Comparison of ENCODE assay signal across 14 mouse cellular contexts in the genomic region with DNA sequence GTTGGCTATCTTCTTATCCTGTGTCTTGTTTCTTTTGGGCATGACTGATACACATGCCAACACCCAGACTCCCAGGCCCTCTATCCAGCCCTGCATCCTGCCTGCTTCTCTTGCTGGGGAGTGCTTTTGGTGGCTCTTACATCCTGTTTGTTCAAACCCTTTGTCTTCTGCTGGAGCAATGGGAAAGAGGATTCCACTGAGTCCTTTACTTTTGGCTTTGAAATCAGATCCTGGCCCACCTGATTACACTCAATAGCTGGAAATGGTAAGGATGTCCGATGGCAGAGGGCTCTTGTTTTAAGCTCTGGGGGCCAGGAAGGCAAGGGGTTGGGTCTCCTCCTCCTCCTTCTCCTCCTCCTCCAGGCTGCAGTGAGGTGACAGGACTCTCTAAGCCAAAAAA.
A peak's percentile ranks its signal among the peaks of the same experiment; 100 is the strongest.
DNase-seq lines count a peak whose midpoint lies in the region; ATAC-seq lines count a peak whose summit lies in the region.
"Had no signal": no experiment of that assay in that cellular context is flagged by ENCODE, and none has a peak within 500 bp of the region (broad histone marks: within the 10 kb centered on the region; RNA-seq: fewer than 3 reads in every experiment).

No protein-coding gene starts in this region.

- H3K9me3 ChIP-seq in embryonic facial prominence, embryonic 10.5 days, result no peaks in the 10 kb centered on the region
- H3K9me3 ChIP-seq in limb, embryonic 10.5 days (replicated peaks), result no peaks in the 10 kb centered on the region
- H3K9me3 ChIP-seq: hindbrain, embryonic 13.5 days; liver, embryonic 13.5 days had no signal

- intact Hi-C loops in heart, postnatal 25 days (cut with DNase I), result no loop called here

- H3K4me3 ChIP-seq in embryonic facial prominence, embryonic 10.5 days, result no peak overlapping the region
- H3K4me3 ChIP-seq in limb, embryonic 10.5 days, result no peak overlapping the region
- H3K4me3 ChIP-seq: hindbrain, embryonic 13.5 days; liver, embryonic 13.5 days; myocyte had no signal

- H3K36me3 ChIP-seq in embryonic facial prominence, embryonic 10.5 days (replicated peaks), result no peaks in the 10 kb centered on the region
- no peaks in the 10 kb centered on the region for H3K36me3 ChIP-seq in limb, embryonic 10.5 days
- H3K36me3 ChIP-seq: hindbrain, embryonic 13.5 days; liver, embryonic 13.5 days had no signal

- DNase-seq in heart, adult 11 months, result peak; percentile 97
- DNase-seq in heart, postnatal 25 days (ENCODE audit: low spot score), result no peak
- peak; percentile 35 for DNase-seq in kidney, postnatal 14 days
- DNase-seq in kidney, adult 18-20 months, result no peak
- no peak for DNase-seq in embryonic facial prominence, embryonic 10.5 days (ENCODE audit: low spot score)
- DNase-seq in limb, embryonic 10.5 days (ENCODE audit: low spot score), result no peak
- DNase-seq: adrenal gland, adult 8-10 months; cerebellum, adult 9-11 months; kidney, adult 11 months; liver, embryonic 13.5 days had no signal

- H3K4me1 ChIP-seq in embryonic facial prominence, embryonic 10.5 days, result peaks cover 45% of the 10 kb centered on the region
- peaks cover 41% of the 10 kb centered on the region for H3K4me1 ChIP-seq in limb, embryonic 10.5 days

- H3K27me3 ChIP-seq in embryonic facial prominence, embryonic 10.5 days (replicated peaks; ENCODE audit: low read depth, poor library complexity, severe bottlenecking), result no peaks in the 10 kb centered on the region
- H3K27me3 ChIP-seq in limb, embryonic 10.5 days (ENCODE audit: low read depth, poor library complexity, severe bottlenecking), result no peaks in the 10 kb centered on the region
- H3K27me3 ChIP-seq: liver, embryonic 13.5 days had no signal

- 36% methylated on average over 1 of the region's 1 CpGs for WGBS in embryonic facial prominence, embryonic 10.5 days
- WGBS in limb, embryonic 10.5 days, result 48% methylated on average over 1 of the region's 1 CpGs

- H3K27ac ChIP-seq in embryonic facial prominence, embryonic 10.5 days (replicated peaks), result peak overlapping the region; percentile 55
- H3K27ac ChIP-seq in limb, embryonic 10.5 days, result peak overlapping the region; percentile 37; the same call in 1 of the 2 replicates
- H3K27ac ChIP-seq: hindbrain, embryonic 13.5 days; liver, embryonic 13.5 days had no signal

- no peak for ATAC-seq in megakaryocyte progenitor cell, adult 5-6 weeks (replicated peaks; ENCODE audit: poor library complexity)
- no peak for ATAC-seq in erythroblast, adult 5-6 weeks (replicated peaks; ENCODE audit: low FRiP score, poor library complexity, severe bottlenecking)

Comparison
In these comparisons a context has a peak if more than half of its experiments do, and no peak if none do; other contexts are left out.
1. DNase-seq: peak in heart, adult 11 months (single experiment) and kidney, postnatal 14 days (single experiment); none in heart, postnatal 25 days (single experiment), kidney, adult 18-20 months (single experiment), embryonic facial prominence, embryonic 10.5 days (single experiment) and limb, embryonic 10.5 days (single experiment).